Mouse (Mus musculus) olfactory bulb, adult 2 months (tissue): Measurements from ENCODE around the gene Sufu. TPM values are rescaled to one million over a fixed set of nuclear protein-coding genes. Genes with fewer than 3 reads are reported as not detected.

Source experiments
- H3K27ac ChIP-seq: fragments of 200-500 bp; 2 replicates; pipeline ENCODE4 v1.5.1; 2012; ENCODE audit warnings: low read depth, low read length; ENCODE audit not compliant: insufficient read depth
- H3K4me1 ChIP-seq: fragments of 200-500 bp; 2 replicates; pipeline ENCODE4 v1.6.1; 2012; ENCODE audit warnings: low read length; ENCODE audit not compliant: control insufficient read depth, insufficient read depth
- H3K4me3 ChIP-seq: fragments of 200-500 bp; 2 replicates; pipeline ENCODE4 v1.5.1; 2012; ENCODE audit warnings: mild to moderate bottlenecking, low read depth, low read length, moderate library complexity; ENCODE audit not compliant: insufficient read depth
- CTCF ChIP-seq: fragments of 200-500 bp; IDR thresholded peaks from 2 replicates; pipeline ENCODE4 v1.5.1; 2012; ENCODE audit warnings: low read depth, mild to moderate bottlenecking, low read length, moderate library complexity; ENCODE audit not compliant: insufficient read depth
- POLR2A ChIP-seq: fragments of 200-500 bp; IDR thresholded peaks from 2 replicates; pipeline ENCODE4 v1.6.1; 2012; ENCODE audit warnings: mild to moderate bottlenecking, low read depth, low read length, moderate library complexity; ENCODE audit not compliant: insufficient read depth
- WGBS: fragments of 180-500 bp; shearing (Covaris S2); methylation state at CpG from one replicate; pipeline ENCODE4 v1.1.7; 2018; 5-methylcytosine and 5-hydroxymethylcytosine counted together
- polyA plus RNA-seq: library from polyadenylated mRNA; stranded (reverse); fragments of >200 nt; gene quantifications from 2 replicates; pipeline ENCODE4 v1.2.4, GENCODE M21; 2012; ENCODE audit warnings: low replicate concordance; ENCODE audit not compliant: missing spikeins, insufficient read depth, insufficient read length

Gene Sufu
- polyA plus RNA-seq, 1 experiment, result not detected

GRCm38 (mm10) chr19:46531071-46532030 is 134.7 kb downstream of the Sufu start:
- Histone ChIP-seq H3K4me1 (peaks cover 56% of the 10 kb centered on the region), H3K27ac (peak overlapping the region; percentile 58), H3K4me3 (no peak overlapping the region)
- 13% methylated on average over 16 of the region's 16 CpGs for WGBS
- TF ChIP-seq CTCF, result no peak
- no peak for TF ChIP-seq POLR2A

GRCm38 (mm10) chr19:46532031-46532688 is 135.5 kb downstream of the Sufu start:
- TF ChIP-seq POLR2A, result no peak
- 28% methylated on average over 10 of the region's 10 CpGs for WGBS

GRCm38 (mm10) chr19:46533066-46533465 is 136.4 kb downstream of the Sufu start:
- H3K4me1 ChIP-seq, result peaks cover 47% of the 10 kb centered on the region

More at GRCm38 (mm10) chr19:46532031-46532688, 135.5 kb downstream of the Sufu start:
- H3K4me3 ChIP-seq, result no peak overlapping the region
- peaks cover 55% of the 10 kb centered on the region for H3K4me1 ChIP-seq
- no peak overlapping the region for H3K27ac ChIP-seq

GRCm38 (mm10) chr19:46533525-46533924 is 136.8 kb downstream of the Sufu start:
- peaks cover 43% of the 10 kb centered on the region for H3K4me1 ChIP-seq
- 90% methylated on average over 5 of the region's 5 CpGs for WGBS
- no peak overlapping the region for H3K27ac ChIP-seq
- no peak for TF ChIP-seq POLR2A
- TF ChIP-seq CTCF, result no peak
- H3K4me3 ChIP-seq, result no peak overlapping the region

More at GRCm38 (mm10) chr19:46533066-46533465, 136.4 kb downstream of the Sufu start:
- H3K4me3 ChIP-seq, result no peak overlapping the region
- no peak overlapping the region for H3K27ac ChIP-seq
- 86% methylated on average over 4 of the region's 4 CpGs for WGBS
- TF ChIP-seq POLR2A (no peak), CTCF (no peak)

GRCm38 (mm10) chr19:46534542-46535098 is 137.9 kb downstream of the Sufu start:
- 90% methylated on average over 6 of the region's 6 CpGs for WGBS

GRCm38 (mm10) chr19:46537357-46537756 is 140.7 kb downstream of the Sufu start:
- H3K4me1 ChIP-seq, result peaks cover 8% of the 10 kb centered on the region
- TF ChIP-seq POLR2A (no peak), CTCF (no peak)
- 92% methylated on average over 9 of the region's 9 CpGs for WGBS
- H3K4me3 ChIP-seq, result no peak overlapping the region
- no peak overlapping the region for H3K27ac ChIP-seq

More at GRCm38 (mm10) chr19:46534542-46535098, 137.9 kb downstream of the Sufu start:
- peaks cover 33% of the 10 kb centered on the region for H3K4me1 ChIP-seq
- no peak for TF ChIP-seq CTCF
- TF ChIP-seq POLR2A, result no peak
- H3K27ac ChIP-seq, result no peak overlapping the region
- no peak overlapping the region for H3K4me3 ChIP-seq

- no peak overlapping the region for H3K4me3 ChIP-seq
- TF ChIP-seq POLR2A, result no peak
- no peak for TF ChIP-seq CTCF
- WGBS, result 83% methylated on average over 6 of the region's 6 CpGs
Observed at GRCm38 (mm10) chr19:46538213-46538612, 141.5 kb downstream of the Sufu start.

More at GRCm38 (mm10) chr19:46538213-46538612, 141.5 kb downstream of the Sufu start:
- Histone ChIP-seq H3K27ac (no peak overlapping the region), H3K4me1 (peaks cover under 1% of the 10 kb centered on the region)

Other genes with a start within 250 kb of the Sufu start
- not detected in 2 replicates for gene Pitx3, start 248.6 kb upstream of the Sufu start, polyA plus RNA-seq
- gene Gbf1, start 244.4 kb upstream of the Sufu start, polyA plus RNA-seq, result 348 TPM in 1 of 2 replicates, not detected in the other
- gene Nfkb2, start 92.6 kb upstream of the Sufu start, polyA plus RNA-seq, result not detected in 2 replicates
- gene Psd, start 69.7 kb upstream of the Sufu start, polyA plus RNA-seq, result not detected in 2 replicates
- not detected in 2 replicates for gene Fbxl15, start 68.7 kb upstream of the Sufu start, polyA plus RNA-seq
- gene Cuedc2, start 58.2 kb upstream of the Sufu start, polyA plus RNA-seq, result not detected in 2 replicates
- gene Mfsd13a, start 55.8 kb upstream of the Sufu start, polyA plus RNA-seq, result not detected in 2 replicates
- not detected in 2 replicates for gene 2310034G01Rik, start 46.6 kb upstream of the Sufu start, polyA plus RNA-seq
- 623 TPM in 1 of 2 replicates, not detected in the other for gene Actr1a, start 1.1 kb upstream of the Sufu start, polyA plus RNA-seq
- gene Trim8, start 104.8 kb downstream of the Sufu start, polyA plus RNA-seq, result not detected in 2 replicates
- gene Arl3, start 176.3 kb downstream of the Sufu start, polyA plus RNA-seq, result not detected in 2 replicates
- not detected in 2 replicates for gene Sfxn2, start 176.5 kb downstream of the Sufu start, polyA plus RNA-seq
- gene Wbp1l, start 202.2 kb downstream of the Sufu start, polyA plus RNA-seq, result 293 TPM in 1 of 2 replicates, not detected in the other